17 mouse cellular contexts compared by ENCODE assay signal in the genomic region with DNA sequence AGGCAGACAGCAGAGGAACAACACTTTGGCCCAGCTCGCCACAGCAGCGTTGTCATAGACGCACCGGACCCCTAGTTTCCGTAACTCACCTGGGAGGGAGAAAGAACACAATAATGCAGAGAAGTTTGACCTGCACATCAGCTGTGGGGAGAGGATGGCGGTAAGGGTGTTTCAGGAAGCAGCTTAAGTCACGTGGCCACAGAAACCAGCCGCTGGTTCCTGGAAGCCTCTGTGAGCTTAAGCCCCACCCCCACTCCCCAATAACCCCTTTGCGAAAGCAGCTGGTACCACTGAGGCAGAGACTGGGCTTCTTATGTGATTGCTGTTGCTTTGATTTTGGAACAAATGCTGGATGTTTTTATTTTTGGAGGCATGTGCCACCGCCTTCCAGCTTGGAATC. TPM values are rescaled to one million over a fixed set of nuclear protein-coding genes. Genes with fewer than 3 reads are reported as not detected.
A peak's percentile ranks its signal among the peaks of the same experiment; 100 is the strongest.
DNase-seq lines count a peak whose midpoint lies in the region; ATAC-seq lines count a peak whose summit lies in the region.
"Had no signal": no experiment of that assay in that cellular context is flagged by ENCODE, and none has a peak within 500 bp of the region (broad histone marks: within the 10 kb centered on the region; RNA-seq: fewer than 3 reads in every experiment).

No protein-coding gene starts in this region.

- no peak for ATAC-seq in heart, embryonic 12.5 days (ENCODE audit: insufficient number of reproducible peaks, low FRiP score)
- ATAC-seq in liver, embryonic 11.5 days (replicated peaks; ENCODE audit: low FRiP score): 0 out of 2 replicates have a peak, but pooled peaks have one; percentile 42
- ATAC-seq: midbrain, embryonic 13.5 days had no signal

- no peak overlapping the region for H3K4me3 ChIP-seq in heart, embryonic 12.5 days
- no peak overlapping the region for H3K4me3 ChIP-seq in liver, embryonic 11.5 days (ENCODE audit: low read depth, low read length)
- H3K4me3 ChIP-seq: hindbrain, embryonic 13.5 days; midbrain, embryonic 13.5 days; stomach, embryonic 15.5 days had no signal

- H3K9ac ChIP-seq in heart, embryonic 12.5 days: no peak overlapping the region
- no peak overlapping the region for H3K9ac ChIP-seq in liver, embryonic 11.5 days (ENCODE audit: low read depth, low read length)
- H3K9ac ChIP-seq: hindbrain, embryonic 13.5 days; midbrain, embryonic 13.5 days; stomach, embryonic 15.5 days had no signal

- H3K9me3 ChIP-seq in heart, embryonic 12.5 days (replicated peaks): 0 out of 2 replicates have a peak, but pooled peaks cover 3% of the 10 kb centered on the region
- peaks cover 5% of the 10 kb centered on the region; the same call in 1 of the 2 replicates for H3K9me3 ChIP-seq in liver, embryonic 11.5 days (ENCODE audit: control insufficient read depth, low read length)
- H3K9me3 ChIP-seq: hindbrain, embryonic 13.5 days; midbrain, embryonic 13.5 days; stomach, embryonic 15.5 days had no signal

- no peak for DNase-seq in heart, postnatal 10 days
- DNase-seq in thymus, postnatal 14 days: peak; percentile 11
- DNase-seq in thymus, postnatal 10 days (ENCODE audit: low spot score in 2 of 2): no peak
- DNase-seq in liver, embryonic 11.5 days (ENCODE audit: low spot score): no peak
- no peak for DNase-seq in cerebellum, adult 9-11 months
- DNase-seq in kidney, postnatal 14 days: no peak
- DNase-seq: gastrocnemius, postnatal 14 days; kidney, adult 11 months; kidney, postnatal 10 days; lung, adult 18-20 months; lung, postnatal 36 days; right cerebral cortex, adult 18-20 months; spleen, adult 18-20 months had no signal

- 53% methylated on average over 10 of the region's 10 CpGs for WGBS in heart, embryonic 12.5 days
- 57% methylated on average over 10 of the region's 10 CpGs for WGBS in liver, embryonic 11.5 days

- 0 out of 2 replicates have a peak, but pooled peaks cover 7% of the 10 kb centered on the region for H3K4me1 ChIP-seq in heart, embryonic 12.5 days (replicated peaks)
- 0 out of 2 replicates have a peak, but pooled peaks cover 2% of the 10 kb centered on the region for H3K4me1 ChIP-seq in liver, embryonic 11.5 days (replicated peaks; ENCODE audit: control insufficient read depth, insufficient read depth, low read length)
- H3K4me1 ChIP-seq: hindbrain, embryonic 13.5 days; midbrain, embryonic 13.5 days; stomach, embryonic 15.5 days had no signal

- H3K36me3 ChIP-seq in heart, embryonic 12.5 days: no peaks in the 10 kb centered on the region
- H3K36me3 ChIP-seq in liver, embryonic 11.5 days (ENCODE audit: control insufficient read depth, insufficient read depth, low read length): no peaks in the 10 kb centered on the region
- H3K36me3 ChIP-seq: stomach, embryonic 15.5 days had no signal

- peak overlapping the region; percentile 50 for H3K4me2 ChIP-seq in heart, embryonic 12.5 days
- peak overlapping the region; percentile 44 for H3K4me2 ChIP-seq in liver, embryonic 11.5 days
- H3K4me2 ChIP-seq: hindbrain, embryonic 13.5 days; midbrain, embryonic 13.5 days; stomach, embryonic 15.5 days had no signal

- H3K27me3 ChIP-seq in heart, embryonic 12.5 days (replicated peaks): no peaks in the 10 kb centered on the region
- no peaks in the 10 kb centered on the region for H3K27me3 ChIP-seq in liver, embryonic 11.5 days (replicated peaks; ENCODE audit: control insufficient read depth, insufficient read depth, low read length)
- H3K27me3 ChIP-seq: hindbrain, embryonic 13.5 days; midbrain, embryonic 13.5 days; stomach, embryonic 15.5 days had no signal

- no peak overlapping the region for H3K27ac ChIP-seq in heart, embryonic 12.5 days (ENCODE audit: poor library complexity, severe bottlenecking)
- H3K27ac ChIP-seq in liver, embryonic 11.5 days (ENCODE audit: low read depth, low read length): no peak overlapping the region
- H3K27ac ChIP-seq: hindbrain, embryonic 13.5 days; midbrain, embryonic 13.5 days; stomach, embryonic 15.5 days had no signal

- intact Hi-C loops in heart, postnatal 10 days (cut with DNase I): no loop called here

RNA-seq across cellular contexts. Expression of a gene that starts 13.6 kb away (rescaled TPM):
- 0.42 and 1.5 TPM in 2 replicates for polyA plus RNA-seq in heart, embryonic 12.5 days (2016; fragmentation: Nextera tagmentation; extraction: Ambion mirVana)
- under 1 TPM in 1 of 2 experiments, not detected in 1; 0.36 TPM for total RNA-seq in heart, postnatal 10 days (2021)
- polyA plus RNA-seq in liver, embryonic 11.5 days (2014; fragmentation: Nextera tagmentation; extraction: Ambion mirVana): 0.48 and 0.96 TPM in 2 replicates

RNA-seq across cellular contexts. Expression of a gene that starts 24.7 kb away (rescaled TPM):
- polyA plus RNA-seq in heart, embryonic 12.5 days (2016; fragmentation: Nextera tagmentation; extraction: Ambion mirVana): 3.4 and 3.7 TPM in 2 replicates
- total RNA-seq in heart, postnatal 10 days (2021): 1 to 10 TPM; 5.5 to 7.2 TPM
- 2.0 TPM in 2 replicates for polyA plus RNA-seq in liver, embryonic 11.5 days (2014; fragmentation: Nextera tagmentation; extraction: Ambion mirVana)

RNA-seq across cellular contexts. Expression of a gene that starts 25.4 kb away (rescaled TPM):
- 0.91 and 1.3 TPM in 2 replicates for polyA plus RNA-seq in heart, embryonic 12.5 days (2016; fragmentation: Nextera tagmentation; extraction: Ambion mirVana)
- total RNA-seq in heart, postnatal 10 days (2021): under 1 TPM; 0.34 to 0.72 TPM
- polyA plus RNA-seq in liver, embryonic 11.5 days (2014; fragmentation: Nextera tagmentation; extraction: Ambion mirVana): 22.0 and 26.0 TPM in 2 replicates

RNA-seq across cellular contexts. Expression of a gene that starts 41.1 kb away (rescaled TPM):
- polyA plus RNA-seq in heart, embryonic 12.5 days (2016; fragmentation: Nextera tagmentation; extraction: Ambion mirVana): 29.6 and 31.8 TPM in 2 replicates
- 10 to 100 TPM; 33.2 to 34.0 TPM for total RNA-seq in heart, postnatal 10 days (2021)
- polyA plus RNA-seq in liver, embryonic 11.5 days (2014; fragmentation: Nextera tagmentation; extraction: Ambion mirVana): 23.8 and 26.5 TPM in 2 replicates

RNA-seq across cellular contexts. Expression of a gene that starts 41.3 kb away (rescaled TPM):
- polyA plus RNA-seq in heart, embryonic 12.5 days (2016; fragmentation: Nextera tagmentation; extraction: Ambion mirVana): 190 and 196 TPM in 2 replicates
- 100 to 1,000 TPM; 103 to 108 TPM for total RNA-seq in heart, postnatal 10 days (2021)
- 296 and 310 TPM in 2 replicates for polyA plus RNA-seq in liver, embryonic 11.5 days (2014; fragmentation: Nextera tagmentation; extraction: Ambion mirVana)
